Mouse (Mus musculus) midbrain, embryonic 16.5 days (tissue): ENCODE results near the gene Pbrm1. TPM values are rescaled to one million over a fixed set of nuclear protein-coding genes. Genes with fewer than 3 reads are reported as not detected.

Experiments used
- ATAC-seq: fragments of 200-750 bp; cut with Nextera tagmentation; 2 replicates; pipeline ENCODE4 v1.8.0; 2017; ENCODE audit warnings: moderate TSS enrichment
- H3K27ac ChIP-seq: fragments of 300-500 bp; sonication (generic); 2 replicates; pipeline ENCODE4 v1.5.1; 2014; ENCODE audit warnings: mild to moderate bottlenecking, low read length, mixed read lengths
- H3K27me3 ChIP-seq: fragments of 300-500 bp; sonication (generic); 2 replicates; pipeline ENCODE4 v1.6.1; 2014; ENCODE audit warnings: low read depth, low read length, mixed read lengths; ENCODE audit not compliant: control insufficient read depth, insufficient read depth
- H3K36me3 ChIP-seq: fragments of 300-500 bp; sonication (generic); 2 replicates; pipeline ENCODE4 v1.6.1; 2014; ENCODE audit warnings: mild to moderate bottlenecking, low read length, moderate library complexity, mixed read lengths; ENCODE audit not compliant: control insufficient read depth, insufficient read depth
- H3K4me1 ChIP-seq: fragments of 300-500 bp; sonication (generic); 2 replicates; pipeline ENCODE4 v1.6.1; 2014; ENCODE audit warnings: mild to moderate bottlenecking, low read length, mixed read lengths; ENCODE audit not compliant: control insufficient read depth, insufficient read depth
- H3K4me2 ChIP-seq: fragments of 300-500 bp; sonication (generic); 2 replicates; pipeline ENCODE4 v1.6.1; 2014; ENCODE audit warnings: mild to moderate bottlenecking, low read length, mixed read lengths
- H3K4me3 ChIP-seq: fragments of 300-500 bp; sonication (generic); 2 replicates; pipeline ENCODE4 v1.5.1; 2014; ENCODE audit warnings: low read depth, mild to moderate bottlenecking, low read length, moderate library complexity, mixed read lengths
- H3K9ac ChIP-seq: fragments of 300-500 bp; sonication (generic); 2 replicates; pipeline ENCODE4 v1.6.1; 2014; ENCODE audit warnings: low read depth, low read length, mixed read lengths
- H3K9me3 ChIP-seq: fragments of 300-500 bp; sonication (generic); replicated peaks from 2 replicates; pipeline ENCODE4 v1.6.1; 2014; ENCODE audit warnings: mild to moderate bottlenecking, low read length, mixed read lengths; ENCODE audit not compliant: control insufficient read depth, poor library complexity, severe bottlenecking
- WGBS: fragments of 180-500 bp; shearing (Covaris S2); extraction: QIAGEN DNeasy Blood & Tissue Kit; methylation state at CpG from one replicate; pipeline ENCODE4 v1.1.7; 2014; 5-methylcytosine and 5-hydroxymethylcytosine counted together
- polyA plus RNA-seq: library from polyadenylated mRNA; unstranded; fragments of >200 nt; fragmentation: Nextera tagmentation; extraction: Ambion mirVana; gene quantifications from 2 replicates; pipeline ENCODE4 v1.2.1, GENCODE M21; 2015

The Pbrm1 gene
- polyA plus RNA-seq, 1 experiment from 2014 or later: 118 TPM

DNA sequence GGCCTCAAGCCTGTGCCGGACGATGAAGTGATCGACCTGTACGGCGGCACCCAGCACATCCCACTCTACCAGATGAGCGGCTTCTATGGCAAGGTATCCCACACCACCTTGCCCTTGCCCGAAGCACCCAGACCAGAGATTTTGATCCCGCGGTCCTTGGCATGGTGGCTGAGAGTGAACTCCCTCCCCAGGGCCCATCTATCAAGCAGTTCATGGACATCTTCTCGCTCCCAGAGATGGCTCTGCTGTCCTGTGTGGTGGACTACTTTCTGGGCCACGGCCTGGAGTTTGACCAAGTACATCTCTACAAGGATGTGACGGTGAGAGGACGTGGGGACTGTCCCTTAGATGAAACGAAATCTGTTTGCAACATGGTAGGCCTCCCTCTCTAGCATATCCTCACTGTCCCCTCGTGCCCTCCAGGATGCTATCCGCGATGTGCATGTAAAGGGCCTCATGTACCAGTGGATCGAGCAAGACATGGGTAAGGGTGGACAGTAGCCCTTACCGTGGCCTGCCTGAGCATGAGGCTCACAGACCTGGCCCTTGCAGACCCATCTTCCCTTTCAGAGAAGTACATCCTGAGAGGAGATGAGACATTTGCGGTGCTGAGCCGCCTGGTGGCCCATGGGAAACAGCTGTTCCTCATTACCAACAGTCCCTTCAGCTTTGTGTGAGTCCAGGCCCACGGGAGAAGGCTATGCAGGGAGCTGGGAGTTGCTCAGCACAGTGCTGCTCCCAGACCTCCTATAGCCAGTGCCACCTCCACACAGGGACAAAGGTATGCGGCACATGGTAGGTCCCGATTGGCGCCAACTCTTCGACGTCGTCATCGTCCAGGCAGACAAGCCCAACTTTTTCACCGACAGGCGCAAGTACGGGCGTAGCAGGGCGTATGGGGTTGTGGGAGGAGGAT, 116.8 kb downstream of the Pbrm1 start:
- H3K4me1 ChIP-seq: peaks cover 20% of the 10 kb centered on the region
- no peak overlapping the region for H3K4me3 ChIP-seq
- H3K9ac ChIP-seq: no peak overlapping the region
- H3K36me3 ChIP-seq: peaks cover 29% of the 10 kb centered on the region
- no peak for ATAC-seq
- H3K9me3 ChIP-seq: no peaks in the 10 kb centered on the region
- no peak overlapping the region for H3K27ac ChIP-seq
- no peak overlapping the region for H3K4me2 ChIP-seq
- WGBS: 97% methylated on average over 34 of the region's 34 CpGs
- no peaks in the 10 kb centered on the region for H3K27me3 ChIP-seq

DNA sequence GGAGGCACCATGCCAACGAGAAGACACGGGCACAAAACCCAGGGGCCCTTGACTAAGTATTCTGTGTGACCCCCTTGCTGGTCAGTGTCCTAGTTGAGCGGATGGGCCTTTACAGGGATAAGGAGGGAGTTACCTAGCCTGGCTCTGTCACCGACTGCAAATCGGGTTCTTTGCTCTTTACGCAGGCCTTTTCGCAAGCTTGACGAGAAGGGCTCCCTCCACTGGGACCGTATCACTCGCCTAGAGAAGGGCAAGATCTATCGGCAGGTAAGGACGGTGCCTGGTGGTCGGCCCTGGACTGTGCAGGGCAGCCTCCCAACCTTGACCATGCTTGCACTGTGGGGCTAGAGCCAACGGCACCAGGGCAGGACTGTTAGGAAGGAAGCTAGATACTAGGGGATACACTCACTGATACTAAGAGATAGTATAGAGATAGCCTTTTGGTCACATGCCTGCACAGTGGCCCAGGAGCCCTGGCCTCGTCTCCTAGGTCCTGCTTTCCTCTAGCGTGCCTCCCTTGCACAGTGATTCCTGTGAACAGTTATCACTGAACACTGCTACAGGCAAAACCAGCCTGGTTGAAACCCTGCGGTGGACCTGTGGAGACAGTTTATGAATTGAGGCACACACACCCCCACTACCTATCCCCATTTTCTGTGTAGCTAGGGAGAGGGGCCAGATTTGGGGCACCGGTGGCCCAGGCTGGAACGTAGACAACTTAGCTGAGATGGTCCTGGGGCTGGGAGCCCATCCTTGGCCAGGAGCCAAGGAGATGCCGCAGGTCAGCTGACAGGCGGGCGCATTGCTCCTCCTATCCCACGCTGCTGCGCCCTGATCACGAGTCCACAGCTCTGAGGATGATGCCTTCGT, 117.7 kb downstream of the Pbrm1 start:
- no peak overlapping the region for H3K9ac ChIP-seq
- H3K36me3 ChIP-seq: peaks cover 29% of the 10 kb centered on the region
- no peak overlapping the region for H3K27ac ChIP-seq
- no peaks in the 10 kb centered on the region for H3K27me3 ChIP-seq
- no peaks in the 10 kb centered on the region for H3K9me3 ChIP-seq
- peaks cover 20% of the 10 kb centered on the region for H3K4me1 ChIP-seq
- WGBS: 93% methylated on average over 26 of the region's 26 CpGs
- H3K4me2 ChIP-seq: no peak overlapping the region
- ATAC-seq: no peak
- no peak overlapping the region for H3K4me3 ChIP-seq

GRCm38 (mm10) chr14:31137281-31137595, 118.3 kb downstream of the Pbrm1 start:
- no peaks in the 10 kb centered on the region for H3K9me3 ChIP-seq
- WGBS: 91% methylated on average over 10 of the region's 10 CpGs
- no peak for ATAC-seq
- no peak overlapping the region for H3K9ac ChIP-seq
- no peak overlapping the region for H3K4me3 ChIP-seq
- no peaks in the 10 kb centered on the region for H3K27me3 ChIP-seq
- no peak overlapping the region for H3K4me2 ChIP-seq
- peaks cover 15% of the 10 kb centered on the region for H3K4me1 ChIP-seq
- H3K36me3 ChIP-seq: peaks cover 29% of the 10 kb centered on the region
- H3K27ac ChIP-seq: no peak overlapping the region

DNA sequence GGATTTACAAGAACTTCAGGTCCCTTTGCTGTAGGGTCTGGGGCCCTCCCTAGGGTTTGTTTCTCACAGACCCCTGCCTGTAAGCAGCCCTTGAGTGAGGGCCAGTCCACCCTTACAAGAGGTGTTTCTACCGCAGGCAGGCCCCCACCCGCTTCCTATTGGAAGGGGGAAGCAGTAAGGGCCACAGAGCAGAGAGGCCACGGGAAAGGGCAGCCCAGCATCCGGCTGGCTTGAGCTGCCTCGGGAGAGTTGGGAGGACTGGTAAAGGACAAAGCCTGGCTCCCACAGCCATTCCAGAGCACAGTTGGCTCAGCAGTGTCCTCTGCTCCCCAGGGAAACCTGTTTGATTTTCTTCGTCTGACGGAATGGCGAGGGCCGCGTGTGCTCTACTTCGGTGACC, 118.9 kb downstream of the Pbrm1 start:
- peaks cover 11% of the 10 kb centered on the region for H3K4me1 ChIP-seq
- H3K4me3 ChIP-seq: no peak overlapping the region
- H3K9ac ChIP-seq: no peak overlapping the region
- no peaks in the 10 kb centered on the region for H3K27me3 ChIP-seq
- no peak overlapping the region for H3K27ac ChIP-seq
- no peak overlapping the region for H3K4me2 ChIP-seq
- H3K9me3 ChIP-seq: no peaks in the 10 kb centered on the region
- H3K36me3 ChIP-seq: peaks cover 29% of the 10 kb centered on the region
- WGBS: 73% methylated on average over 11 of the region's 11 CpGs
- ATAC-seq: no peak

- Histone ChIP-seq H3K4me1 (peaks cover 6% of the 10 kb centered on the region; the same call in 1 of the 2 replicates), H3K4me2 (no peak overlapping the region), H3K27ac (no peak overlapping the region), H3K27me3 (no peaks in the 10 kb centered on the region), H3K9me3 (no peaks in the 10 kb centered on the region), H3K4me3 (no peak overlapping the region), H3K9ac (no peak overlapping the region), H3K36me3 (peaks cover 29% of the 10 kb centered on the region)
- no peak for ATAC-seq
- 76% methylated on average over 25 of the region's 35 CpGs for WGBS
These were observed 119.4 kb downstream of the Pbrm1 start for GRCm38 (mm10) chr14:31138219-31138896.

DNA sequence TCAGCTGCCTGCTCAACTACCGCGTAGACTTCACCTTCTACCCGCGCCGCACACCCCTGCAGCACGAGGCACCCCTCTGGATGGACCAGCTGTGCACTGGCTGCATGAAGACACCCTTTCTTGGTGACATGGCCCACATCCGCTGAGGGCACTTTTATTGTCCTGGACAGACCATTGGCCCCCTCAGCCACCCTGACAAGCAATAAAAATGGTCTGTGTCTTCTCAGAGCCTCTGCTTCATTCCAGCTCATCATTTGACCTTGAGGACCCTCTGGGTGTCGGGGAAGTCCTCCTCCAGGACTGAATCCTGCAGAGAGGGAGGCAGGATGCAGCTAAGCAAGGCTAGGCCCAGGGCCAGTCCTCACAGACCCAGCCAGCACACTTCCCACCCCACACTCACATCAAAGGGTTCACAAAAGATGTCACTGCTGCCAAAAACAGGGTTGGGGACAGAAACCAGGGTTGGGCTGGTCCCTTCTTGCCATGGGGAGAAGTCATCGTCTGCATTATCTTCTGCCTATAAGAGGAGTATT, 120.0 kb downstream of the Pbrm1 start:
- Histone ChIP-seq H3K27ac (no peak overlapping the region), H3K4me1 (peaks cover 5% of the 10 kb centered on the region; the same call in 1 of the 2 replicates), H3K9me3 (no peaks in the 10 kb centered on the region), H3K4me2 (no peak overlapping the region), H3K27me3 (no peaks in the 10 kb centered on the region), H3K36me3 (peaks cover 29% of the 10 kb centered on the region), H3K4me3 (no peak overlapping the region), H3K9ac (no peak overlapping the region)
- ATAC-seq: no peak
- WGBS: 93% methylated on average over 9 of the region's 9 CpGs

GRCm38 (mm10) chr14:31139666-31140065, 120.7 kb downstream of the Pbrm1 start:
- Histone ChIP-seq H3K9me3 (no peaks in the 10 kb centered on the region), H3K4me1 (no peaks in the 10 kb centered on the region), H3K27me3 (no peaks in the 10 kb centered on the region), H3K9ac (no peak overlapping the region), H3K27ac (no peak overlapping the region), H3K36me3 (peaks cover 29% of the 10 kb centered on the region), H3K4me2 (no peak overlapping the region), H3K4me3 (no peak overlapping the region)
- ATAC-seq: no peak
- 91% methylated on average over 12 of the region's 12 CpGs for WGBS

DNA sequence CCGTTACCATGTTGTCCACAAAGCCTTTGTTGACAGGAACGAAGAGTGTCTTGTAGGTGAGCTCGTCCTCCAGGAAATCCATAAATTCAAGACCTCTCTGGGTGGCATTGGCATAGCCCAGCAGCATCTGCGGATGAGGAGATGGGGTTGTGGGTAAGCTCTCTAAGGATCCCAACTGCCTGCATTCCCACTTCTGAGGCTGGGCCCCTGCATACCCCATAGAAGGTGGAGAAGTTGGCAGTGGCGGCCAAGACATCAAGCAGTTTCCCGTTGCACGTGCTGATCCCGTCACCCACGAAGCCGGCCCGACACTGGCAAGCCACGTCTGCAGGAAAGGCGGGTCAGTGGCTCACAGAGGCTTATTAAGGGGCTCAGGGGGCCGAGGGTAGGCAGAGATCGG, 121.2 kb downstream of the Pbrm1 start:
- Histone ChIP-seq H3K36me3 (peaks cover 29% of the 10 kb centered on the region), H3K9ac (no peak overlapping the region), H3K9me3 (no peaks in the 10 kb centered on the region), H3K4me3 (no peak overlapping the region), H3K4me1 (no peaks in the 10 kb centered on the region), H3K27ac (no peak overlapping the region), H3K27me3 (no peaks in the 10 kb centered on the region), H3K4me2 (no peak overlapping the region)
- no peak for ATAC-seq
- 87% methylated on average over 15 of the region's 15 CpGs for WGBS
